Mouse (Mus musculus): ENCODE measurements around the gene Trappc10.

Trappc10 gene

GRCm38 (mm10) chr10:78160369-78161095 is 83.9 kb downstream of the Trappc10 start:
- no peak for DNase-seq (ENCODE audit: low read depth, low spot score)

DNA sequence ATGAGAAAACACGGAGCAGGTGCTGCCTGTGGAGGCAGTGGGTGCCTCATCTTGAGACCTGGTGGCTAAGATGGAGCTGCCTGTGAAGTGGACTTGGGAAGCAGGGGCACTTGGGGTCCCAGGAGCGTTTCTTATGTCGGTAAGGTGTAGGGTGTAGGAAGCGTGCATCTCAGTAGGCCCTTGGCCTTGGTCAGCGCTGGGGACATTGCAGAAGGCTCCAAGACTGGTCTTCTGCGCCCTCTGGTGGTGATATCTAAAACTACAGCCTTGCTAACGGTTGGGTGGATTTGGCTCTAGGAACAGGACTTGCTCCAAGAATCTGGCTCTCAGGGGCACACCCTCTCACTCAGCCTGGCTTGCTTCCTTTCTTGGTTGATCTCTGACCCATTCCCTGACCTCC is 84.5 kb downstream of the Trappc10 start:
- DNase-seq (ENCODE audit: low read depth, low spot score), result peak; percentile 70

GRCm38 (mm10) chr10:78159252-78159878 is 85.1 kb downstream of the Trappc10 start:
- DNase-seq (ENCODE audit: low read depth, low spot score), result peak; percentile 24

DNA sequence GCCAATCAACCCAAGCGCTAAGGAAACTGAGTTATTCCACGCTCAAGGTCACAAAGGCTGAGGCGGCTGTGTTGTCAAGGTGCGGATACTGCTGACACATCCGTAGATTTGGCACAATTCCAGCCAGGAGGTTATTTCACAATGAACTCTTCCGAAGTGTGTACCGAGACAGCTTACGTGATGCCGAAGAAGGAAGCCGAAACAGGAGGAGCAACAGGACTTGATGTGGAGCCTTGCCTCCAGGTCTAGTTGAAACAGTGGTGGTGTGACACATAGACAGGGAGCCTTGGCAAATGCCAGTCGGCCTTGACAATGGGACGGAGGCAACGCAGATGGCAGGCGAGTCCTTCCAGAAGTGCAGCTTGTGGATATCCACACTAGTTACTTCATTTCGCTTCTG is 86.4 kb downstream of the Trappc10 start:
- DNase-seq (ENCODE audit: low read depth, low spot score), result no peak

DNA sequence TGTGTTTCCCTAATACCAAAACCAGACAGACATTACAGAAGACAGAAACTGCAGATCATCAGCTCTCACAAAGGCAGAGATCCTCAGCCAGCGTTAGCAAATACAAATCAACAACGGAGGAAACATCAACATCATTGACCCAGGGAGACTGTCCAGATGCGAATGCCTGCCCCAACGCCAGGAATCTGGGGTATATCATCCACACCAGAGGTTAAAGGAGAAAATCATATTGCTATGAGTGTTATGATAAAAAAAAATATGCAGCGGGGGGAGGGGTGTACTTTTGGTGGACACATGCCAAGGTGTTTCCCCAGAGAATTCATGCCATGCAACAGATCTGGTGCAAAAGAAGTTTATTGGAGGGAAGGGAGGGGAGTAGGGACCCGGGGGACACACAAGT is 87.5 kb downstream of the Trappc10 start:
- no peak for DNase-seq (ENCODE audit: low read depth, low spot score)

DNA sequence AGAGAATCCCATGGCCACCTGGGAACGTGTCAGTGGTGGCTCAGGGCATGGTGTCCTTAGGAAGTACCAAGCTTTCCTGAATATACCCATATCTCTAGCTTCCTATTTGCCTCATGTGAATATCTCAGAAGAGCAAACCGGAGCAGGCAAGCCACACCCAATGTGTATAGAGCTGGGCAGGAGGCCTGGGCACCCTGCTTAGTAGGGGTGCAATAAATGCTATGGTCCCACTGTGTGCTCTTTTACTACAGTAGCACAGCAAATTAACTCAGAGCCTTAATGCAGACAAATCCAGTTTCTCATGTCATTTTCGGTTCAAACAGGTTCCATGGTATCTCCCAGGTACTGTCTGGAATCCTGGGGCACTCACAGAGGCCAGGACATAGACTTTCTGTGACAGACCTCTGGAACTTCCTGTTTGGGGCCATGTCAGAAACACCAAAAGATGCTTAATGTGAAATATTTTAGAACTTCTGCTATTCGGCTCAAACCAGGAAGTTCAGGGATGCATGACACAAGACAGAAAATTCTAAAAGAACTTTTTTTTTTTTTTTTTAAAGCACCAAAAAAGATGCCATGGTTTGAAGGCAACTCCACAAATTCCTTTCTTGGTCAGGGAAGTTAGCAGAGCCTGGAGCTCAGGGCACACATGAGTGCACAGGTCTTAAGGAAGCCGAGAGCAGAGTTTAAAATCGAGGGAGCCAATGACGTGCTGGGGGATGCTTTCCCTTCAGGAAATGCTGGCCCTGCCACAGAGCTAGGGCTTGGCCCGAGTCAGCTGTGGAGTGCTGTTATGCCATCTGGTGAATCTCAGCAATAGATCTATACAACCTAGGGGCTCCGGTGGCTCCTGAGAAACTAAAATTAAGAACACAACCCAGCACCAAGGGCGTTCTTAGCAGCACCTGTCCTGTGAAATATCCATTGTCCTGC is 95.3 kb downstream of the Trappc10 start:
- DNase-seq (ENCODE audit: low read depth, low spot score), result no peak

DNA sequence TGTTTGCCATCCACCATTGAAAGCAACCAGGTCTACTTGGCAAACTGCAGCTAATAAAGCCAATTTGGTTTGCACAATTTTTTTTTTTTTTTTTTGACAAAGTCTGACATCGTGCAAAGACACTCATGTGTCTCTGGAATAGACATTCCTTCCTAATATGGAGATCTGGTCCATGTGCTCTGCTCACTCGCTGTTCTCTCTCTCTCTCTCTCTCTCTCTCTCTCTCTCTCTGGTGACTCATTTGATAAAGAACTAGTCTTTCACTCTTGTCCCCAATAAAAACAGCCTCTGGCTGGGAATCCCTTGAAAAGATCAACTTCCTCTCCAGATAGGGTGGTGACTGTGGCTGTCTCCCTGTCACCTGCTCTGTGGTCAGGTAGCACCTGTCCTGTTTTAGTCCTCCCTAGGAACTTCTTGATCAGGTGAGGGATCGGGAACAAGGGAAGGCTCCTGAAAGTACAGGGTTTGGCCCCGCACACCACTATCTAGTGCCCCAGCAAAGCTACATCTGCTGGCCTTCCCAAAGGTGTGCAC is 96.5 kb downstream of the Trappc10 start:
- DNase-seq (ENCODE audit: low read depth, low spot score), result no peak

- no peak for DNase-seq (ENCODE audit: low read depth, low spot score)
Observed at GRCm38 (mm10) chr10:78143727-78144505, 100.5 kb downstream of the Trappc10 start.

DNA sequence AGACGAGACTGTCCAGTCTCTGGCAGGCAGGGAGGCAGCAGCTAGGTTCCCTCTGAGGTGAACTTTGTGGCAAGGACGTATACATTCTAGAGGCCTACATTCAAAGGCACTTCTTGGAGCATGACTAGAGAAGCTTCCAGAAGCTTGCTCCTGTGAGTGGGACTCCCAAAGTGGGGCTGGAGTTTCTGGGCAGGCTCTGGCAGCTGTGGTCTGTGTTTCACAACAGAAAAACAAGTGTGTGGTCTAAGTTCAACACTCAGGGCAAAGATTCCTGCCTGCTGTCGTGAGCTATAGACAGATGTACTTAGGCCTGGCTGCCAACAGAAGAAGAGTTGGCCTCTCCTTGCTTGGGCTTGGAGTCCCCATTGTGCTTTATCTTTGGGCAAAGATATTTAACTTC is 103.6 kb downstream of the Trappc10 start:
- no peak for DNase-seq (ENCODE audit: low read depth, low spot score)

DNA sequence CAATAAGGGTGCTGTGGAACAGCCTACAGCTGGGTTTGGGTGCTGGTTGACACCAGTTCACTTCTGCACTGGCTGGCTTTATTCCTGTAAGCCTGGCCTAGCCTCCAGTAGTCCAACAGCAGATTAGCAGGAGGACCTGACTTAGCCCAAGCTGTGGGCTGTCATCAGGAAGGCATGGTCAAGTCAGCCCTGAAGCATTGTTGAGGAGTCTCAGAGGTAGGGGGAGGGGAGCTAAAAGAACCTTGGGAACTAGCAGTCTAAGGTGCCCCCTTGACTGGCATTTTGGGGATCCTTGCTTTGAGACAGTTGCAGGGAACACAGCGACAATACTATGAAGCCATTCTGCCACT is 104.2 kb downstream of the Trappc10 start:
- DNase-seq (ENCODE audit: low read depth, low spot score), result no peak

GRCm38 (mm10) chr10:78139572-78140250 is 104.7 kb downstream of the Trappc10 start:
- DNase-seq (ENCODE audit: low read depth, low spot score), result no peak

DNA sequence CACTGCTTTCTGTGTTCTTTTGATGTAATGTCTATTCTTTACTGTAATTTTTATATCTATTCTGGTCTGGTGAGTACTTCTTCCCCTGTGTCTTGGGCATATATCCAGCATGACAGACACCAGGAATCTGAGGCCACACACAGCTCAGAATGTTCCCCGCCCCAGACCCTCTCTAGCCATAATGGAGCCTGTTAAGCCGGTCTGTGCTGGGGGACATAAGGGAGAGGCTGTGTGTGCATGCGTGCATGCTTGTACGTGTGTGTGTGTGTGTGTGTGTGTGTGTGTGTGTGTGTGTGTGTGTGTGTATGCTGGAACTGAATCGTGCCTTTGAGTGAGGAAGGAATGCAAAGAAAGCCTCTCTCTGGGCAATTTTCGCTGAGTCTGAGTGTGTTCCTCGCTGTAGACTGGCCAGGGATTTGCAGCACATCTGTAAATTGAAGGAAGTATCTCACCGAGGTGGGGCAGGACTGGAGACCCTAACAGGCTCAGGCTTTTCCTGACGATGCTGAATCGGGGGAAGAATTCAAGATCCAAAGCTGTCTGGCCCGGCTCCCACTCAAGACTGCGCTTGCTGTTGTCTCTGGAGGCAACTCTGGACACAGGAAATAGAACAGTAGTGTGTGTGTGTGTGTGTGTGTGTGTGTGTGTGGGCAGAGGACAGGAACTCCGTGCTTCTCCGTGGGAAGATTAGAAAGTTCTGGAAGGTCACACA is 105.5 kb downstream of the Trappc10 start:
- no peak for DNase-seq (ENCODE audit: low read depth, low spot score)

DNA sequence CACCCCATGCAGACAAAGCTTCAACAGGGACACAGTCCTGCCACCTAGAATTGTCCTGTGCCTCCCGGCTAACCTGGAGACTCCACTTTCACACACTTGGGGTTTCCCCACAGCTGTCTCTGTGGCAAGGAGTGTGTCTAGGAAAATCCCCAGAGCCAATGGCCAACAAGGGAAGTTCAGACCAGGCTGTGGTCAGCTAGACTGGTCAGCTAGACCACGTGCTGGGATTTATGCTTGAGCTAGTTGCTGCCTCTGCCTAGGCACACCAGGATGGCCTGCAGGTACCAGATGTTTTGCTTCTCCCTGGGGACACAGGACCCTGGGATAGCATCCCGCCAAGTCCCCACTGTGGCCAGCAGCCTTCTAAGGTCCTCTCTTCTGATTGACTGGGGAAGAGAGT is 107.2 kb downstream of the Trappc10 start:
- DNase-seq (ENCODE audit: low read depth, low spot score), result no peak
